Mouse (Mus musculus): Measurements from ENCODE around the gene Stard13. TPM values are rescaled to one million over a fixed set of nuclear protein-coding genes. Genes with fewer than 3 reads are reported as not detected.

Stard13 gene
- polyA plus RNA-seq, 1 experiment from 2014 or later = 17.8 TPM

DNA sequence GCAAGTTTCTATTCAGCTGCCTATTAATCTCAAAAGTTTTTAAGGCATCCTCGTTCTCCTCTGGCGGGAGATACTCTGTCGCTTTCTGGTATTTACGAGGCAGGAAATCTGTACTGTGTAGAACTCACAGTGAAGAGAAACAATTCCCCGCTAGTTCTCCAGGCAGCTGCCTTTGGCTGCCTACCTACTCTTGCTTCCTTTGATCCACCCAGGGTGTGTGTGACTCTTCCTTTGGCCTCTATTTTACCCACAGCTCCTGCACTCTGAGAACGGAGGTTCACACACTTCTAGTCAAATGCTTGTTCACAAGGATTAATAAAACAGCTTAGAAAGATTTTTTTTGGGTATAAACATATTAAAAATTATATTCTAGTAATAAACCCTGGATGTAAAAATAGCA, 144.4 kb downstream of the Stard13 start:
- no peak overlapping the region for H3K27ac ChIP-seq
- no peaks in the 10 kb centered on the region for H3K36me3 ChIP-seq
- H3K4me1 ChIP-seq = 0 out of 2 replicates have a peak, but pooled peaks cover 13% of the 10 kb centered on the region
- no peak overlapping the region for H3K4me3 ChIP-seq (replicated peaks)
- 48% methylated on average over 6 of the region's 6 CpGs for WGBS
- H3K4me2 ChIP-seq = no peak overlapping the region
- H3K9ac ChIP-seq = no peak overlapping the region
- ATAC-seq (ENCODE audit: insufficient read depth, low FRiP score, low read depth) = no peak
- no peaks in the 10 kb centered on the region for H3K9me3 ChIP-seq
- H3K27me3 ChIP-seq (replicated peaks) = no peaks in the 10 kb centered on the region

DNA sequence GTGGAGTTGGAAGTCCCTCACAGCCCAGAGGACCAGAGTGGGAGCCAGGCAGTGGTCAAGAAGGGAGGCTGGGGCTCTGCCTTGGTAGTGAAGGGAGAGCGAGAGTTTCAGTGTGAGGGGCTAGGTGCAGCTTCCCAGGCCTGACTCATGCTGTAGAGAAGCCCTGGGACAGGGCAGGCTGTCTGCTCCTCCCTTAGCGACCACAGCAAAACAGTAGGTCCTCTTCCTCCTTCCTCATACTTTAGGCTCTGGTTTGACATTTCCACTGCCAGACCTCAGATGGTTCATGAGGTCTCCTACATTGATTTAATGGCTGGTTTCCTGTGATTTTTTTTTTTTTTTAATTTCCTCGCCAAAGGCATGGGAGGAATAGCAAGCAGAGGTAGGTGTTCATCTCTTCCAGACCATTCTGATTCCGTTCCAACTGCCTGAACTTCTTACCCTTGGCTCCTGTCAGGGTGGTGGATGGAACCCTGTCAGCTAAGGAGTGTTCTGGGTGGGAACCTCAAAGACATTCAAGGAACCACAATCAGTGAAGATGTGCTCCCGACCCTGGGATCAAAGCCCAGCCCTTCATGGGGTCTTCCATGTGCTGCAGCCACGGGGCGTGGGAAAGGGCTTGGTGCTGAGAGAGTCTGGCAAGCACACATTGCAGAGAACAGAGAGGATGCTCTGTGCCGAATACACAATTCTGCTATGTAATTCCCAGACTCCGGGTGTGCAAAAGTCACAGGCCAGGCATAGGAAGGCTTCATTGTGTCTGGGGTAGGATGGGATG, 147.0 kb downstream of the Stard13 start:
- H3K4me3 ChIP-seq (replicated peaks) = no peak overlapping the region
- H3K27ac ChIP-seq = peak overlapping the region; percentile 11; the same call in 1 of the 2 replicates
- no peaks in the 10 kb centered on the region for H3K36me3 ChIP-seq
- H3K9me3 ChIP-seq = no peaks in the 10 kb centered on the region
- no peak for ATAC-seq (ENCODE audit: insufficient read depth, low FRiP score, low read depth)
- 59% methylated on average over 9 of the region's 9 CpGs for WGBS
- H3K27me3 ChIP-seq (replicated peaks) = no peaks in the 10 kb centered on the region
- H3K9ac ChIP-seq = no peak overlapping the region
- 0 out of 2 replicates have a peak, but pooled peaks cover 13% of the 10 kb centered on the region for H3K4me1 ChIP-seq
- no peak overlapping the region for H3K4me2 ChIP-seq

DNA sequence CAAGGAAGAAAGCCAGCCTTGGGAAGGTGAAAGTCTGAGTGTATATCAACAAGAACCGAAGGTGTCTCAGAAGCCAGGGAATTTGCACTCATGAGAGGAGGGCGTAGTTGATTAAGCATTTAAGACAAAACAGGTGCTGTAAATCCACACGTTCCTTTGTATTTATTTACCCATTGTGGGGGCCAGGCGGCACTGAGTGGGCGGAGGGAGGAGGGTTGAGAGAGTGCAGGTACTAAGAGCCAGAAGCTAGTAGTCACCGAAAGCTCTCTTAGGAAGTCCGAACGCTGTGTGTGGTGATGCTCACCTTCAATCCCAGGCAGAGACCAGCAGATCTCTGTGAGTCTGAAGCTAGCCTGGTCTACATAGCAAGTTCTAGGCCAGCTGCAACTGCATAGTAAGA, 147.9 kb downstream of the Stard13 start:
- no peaks in the 10 kb centered on the region for H3K36me3 ChIP-seq
- no peak overlapping the region for H3K4me2 ChIP-seq
- WGBS = 69% methylated on average over 8 of the region's 8 CpGs
- H3K27me3 ChIP-seq (replicated peaks) = no peaks in the 10 kb centered on the region
- ATAC-seq (ENCODE audit: insufficient read depth, low FRiP score, low read depth) = no peak
- no peak overlapping the region for H3K4me3 ChIP-seq (replicated peaks)
- H3K9me3 ChIP-seq = no peaks in the 10 kb centered on the region
- 0 out of 2 replicates have a peak, but pooled peaks cover 13% of the 10 kb centered on the region for H3K4me1 ChIP-seq
- H3K27ac ChIP-seq = no peak overlapping the region
- no peak overlapping the region for H3K9ac ChIP-seq

DNA sequence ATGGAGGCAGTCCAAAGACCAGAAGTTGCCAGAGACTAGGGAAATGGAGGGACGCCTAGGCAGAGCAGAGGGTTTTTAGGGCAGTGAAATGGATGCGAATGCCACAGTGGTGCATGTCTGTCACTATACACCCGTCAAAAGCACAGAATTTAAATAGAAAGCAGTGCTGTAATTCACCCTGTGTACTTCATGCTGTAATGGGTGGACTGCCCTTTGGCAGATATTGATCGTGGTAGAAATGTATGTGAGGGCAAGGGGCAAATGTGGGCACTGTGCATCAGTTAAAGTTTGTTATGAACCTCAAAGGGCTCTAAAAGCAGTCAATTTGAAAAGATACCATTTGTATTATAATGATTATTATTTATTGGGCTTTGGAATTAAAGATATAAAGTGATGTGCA, 153.4 kb downstream of the Stard13 start:
- Histone ChIP-seq H3K4me3 (replicated peaks) (no peak overlapping the region), H3K9me3 (no peaks in the 10 kb centered on the region), H3K4me1 (0 out of 2 replicates have a peak, but pooled peaks cover 2% of the 10 kb centered on the region), H3K4me2 (no peak overlapping the region), H3K9ac (no peak overlapping the region), H3K27me3 (replicated peaks) (no peaks in the 10 kb centered on the region), H3K36me3 (no peaks in the 10 kb centered on the region; the same call in 1 of the 2 replicates), H3K27ac (no peak overlapping the region)
- no peak for ATAC-seq (ENCODE audit: insufficient read depth, low FRiP score, low read depth)
- WGBS = 85% methylated on average over 4 of the region's 4 CpGs

GRCm38 (mm10) chr5:151077953-151078352, 155.7 kb downstream of the Stard13 start:
- Histone ChIP-seq H3K4me2 (no peak overlapping the region), H3K4me1 (0 out of 2 replicates have a peak, but pooled peaks cover 2% of the 10 kb centered on the region), H3K36me3 (no peaks in the 10 kb centered on the region; the same call in 1 of the 2 replicates), H3K4me3 (replicated peaks) (no peak overlapping the region), H3K27ac (no peak overlapping the region), H3K9ac (no peak overlapping the region), H3K9me3 (no peaks in the 10 kb centered on the region), H3K27me3 (replicated peaks) (no peaks in the 10 kb centered on the region)
- no peak for ATAC-seq (ENCODE audit: insufficient read depth, low FRiP score, low read depth)
- 96% methylated on average over 2 of the region's 2 CpGs for WGBS

DNA sequence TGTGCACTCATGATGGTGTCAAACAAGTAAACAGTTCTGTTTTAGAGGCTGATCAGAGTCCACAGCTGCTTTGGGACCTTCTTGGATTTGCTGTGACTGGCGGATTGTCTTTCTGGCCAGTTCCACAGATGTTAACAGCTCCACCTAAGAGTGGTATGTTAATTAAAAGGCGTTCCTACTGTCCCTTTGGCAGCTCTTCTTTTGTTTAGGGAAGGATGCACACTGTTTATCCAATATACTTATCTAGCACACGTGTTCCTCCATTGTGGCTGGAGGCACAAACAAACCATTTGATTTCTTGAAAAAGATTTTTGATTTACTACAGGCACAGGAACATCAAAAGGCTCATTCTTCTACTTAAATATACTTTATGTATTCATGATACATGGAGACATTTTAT, 156.7 kb downstream of the Stard13 start:
- 0 out of 2 replicates have a peak, but pooled peaks cover 2% of the 10 kb centered on the region for H3K4me1 ChIP-seq
- H3K9ac ChIP-seq = no peak overlapping the region
- H3K9me3 ChIP-seq = no peaks in the 10 kb centered on the region
- no peaks in the 10 kb centered on the region; the same call in 1 of the 2 replicates for H3K36me3 ChIP-seq
- H3K4me3 ChIP-seq (replicated peaks) = no peak overlapping the region
- ATAC-seq (ENCODE audit: insufficient read depth, low FRiP score, low read depth) = no peak
- WGBS = 62% methylated on average over 3 of the region's 3 CpGs
- H3K4me2 ChIP-seq = no peak overlapping the region
- no peak overlapping the region for H3K27ac ChIP-seq
- no peaks in the 10 kb centered on the region for H3K27me3 ChIP-seq (replicated peaks)

- ATAC-seq (ENCODE audit: insufficient read depth, low FRiP score, low read depth) = no peak
- no peak overlapping the region for H3K4me2 ChIP-seq
- H3K27ac ChIP-seq = no peak overlapping the region
- 0 out of 2 replicates have a peak, but pooled peaks cover 7% of the 10 kb centered on the region for H3K4me1 ChIP-seq
- no peak overlapping the region for H3K4me3 ChIP-seq (replicated peaks)
- 80% methylated on average over 4 of the region's 4 CpGs for WGBS
- no peaks in the 10 kb centered on the region for H3K9me3 ChIP-seq
- H3K27me3 ChIP-seq (replicated peaks) = no peaks in the 10 kb centered on the region
- no peaks in the 10 kb centered on the region; the same call in 1 of the 2 replicates for H3K36me3 ChIP-seq
- H3K9ac ChIP-seq = no peak overlapping the region
These were observed 159.4 kb downstream of the Stard13 start for GRCm38 (mm10) chr5:151074282-151074681.

DNA sequence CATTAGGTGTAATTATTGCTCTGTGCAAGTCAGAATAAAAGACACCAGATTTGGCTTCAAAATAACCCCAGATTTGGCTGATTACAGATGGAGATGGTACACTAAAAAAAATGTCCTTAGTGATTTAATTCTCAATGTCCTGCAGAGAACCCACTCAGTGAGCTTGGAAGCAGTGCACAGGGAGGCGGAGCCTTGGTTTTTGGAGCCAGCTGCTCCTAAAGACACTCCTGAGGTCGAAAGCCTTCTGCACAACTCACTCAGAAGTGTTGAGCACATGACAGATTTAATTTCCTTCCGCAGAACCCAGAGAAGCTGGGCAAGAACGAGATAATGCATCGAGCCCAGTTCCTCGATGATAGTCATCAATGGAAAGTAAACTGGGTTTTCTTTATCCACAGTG, 162.2 kb downstream of the Stard13 start:
- WGBS = 52% methylated on average over 6 of the region's 6 CpGs
- Histone ChIP-seq H3K9me3 (no peaks in the 10 kb centered on the region), H3K27ac (no peak overlapping the region), H3K36me3 (no peaks in the 10 kb centered on the region), H3K4me1 (0 out of 2 replicates have a peak, but pooled peaks cover 5% of the 10 kb centered on the region), H3K4me3 (replicated peaks) (no peak overlapping the region), H3K4me2 (no peak overlapping the region), H3K9ac (no peak overlapping the region), H3K27me3 (replicated peaks) (no peaks in the 10 kb centered on the region)
- no peak for ATAC-seq (ENCODE audit: insufficient read depth, low FRiP score, low read depth)

DNA sequence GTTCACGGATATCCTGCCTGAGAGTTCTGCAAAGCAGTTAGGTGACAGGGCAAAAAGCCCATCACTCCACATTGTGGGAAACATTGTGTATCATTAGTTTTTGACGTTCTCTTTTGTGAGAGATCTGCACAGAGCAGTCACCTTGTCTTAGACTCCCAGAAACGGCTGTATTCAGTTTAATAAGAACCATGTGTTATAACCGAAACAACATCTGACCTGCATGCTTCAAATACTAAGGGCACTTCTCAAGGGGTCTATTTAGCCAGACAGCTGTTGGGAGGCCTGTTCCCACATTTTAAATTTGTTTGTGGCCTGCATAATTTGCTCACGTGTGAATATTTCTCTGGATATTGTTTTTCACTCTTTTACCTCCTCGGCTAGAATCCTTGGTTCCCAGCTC, 162.7 kb downstream of the Stard13 start:
- no peak overlapping the region for H3K4me2 ChIP-seq
- H3K27me3 ChIP-seq (replicated peaks) = no peaks in the 10 kb centered on the region
- 57% methylated on average over 6 of the region's 6 CpGs for WGBS
- ATAC-seq (ENCODE audit: insufficient read depth, low FRiP score, low read depth) = no peak
- H3K4me1 ChIP-seq = 0 out of 2 replicates have a peak, but pooled peaks cover 5% of the 10 kb centered on the region
- no peak overlapping the region for H3K27ac ChIP-seq
- no peak overlapping the region for H3K9ac ChIP-seq
- H3K4me3 ChIP-seq (replicated peaks) = no peak overlapping the region
- no peaks in the 10 kb centered on the region for H3K36me3 ChIP-seq
- H3K9me3 ChIP-seq = no peaks in the 10 kb centered on the region

- WGBS = 75% methylated on average over 2 of the region's 2 CpGs
- 0 out of 2 replicates have a peak, but pooled peaks cover 5% of the 10 kb centered on the region for H3K4me1 ChIP-seq
- H3K27me3 ChIP-seq (replicated peaks) = no peaks in the 10 kb centered on the region
- H3K4me2 ChIP-seq = no peak overlapping the region
- no peaks in the 10 kb centered on the region for H3K9me3 ChIP-seq
- no peaks in the 10 kb centered on the region for H3K36me3 ChIP-seq
- H3K9ac ChIP-seq = no peak overlapping the region
- H3K4me3 ChIP-seq (replicated peaks) = no peak overlapping the region
- no peak for ATAC-seq (ENCODE audit: insufficient read depth, low FRiP score, low read depth)
- no peak overlapping the region for H3K27ac ChIP-seq
These were observed 164.1 kb downstream of the Stard13 start for GRCm38 (mm10) chr5:151069569-151069968.

- H3K27ac ChIP-seq = no peak overlapping the region
- 66% methylated on average over 5 of the region's 5 CpGs for WGBS
- H3K9ac ChIP-seq = no peak overlapping the region
- no peak overlapping the region for H3K4me3 ChIP-seq (replicated peaks)
- H3K27me3 ChIP-seq (replicated peaks) = no peaks in the 10 kb centered on the region
- H3K4me1 ChIP-seq = peaks cover 3% of the 10 kb centered on the region; the same call in 1 of the 2 replicates
- ATAC-seq (ENCODE audit: insufficient read depth, low FRiP score, low read depth) = no peak
- H3K4me2 ChIP-seq = no peak overlapping the region
- peaks cover 18% of the 10 kb centered on the region for H3K36me3 ChIP-seq
- no peaks in the 10 kb centered on the region for H3K9me3 ChIP-seq
These were observed 167.6 kb downstream of the Stard13 start for GRCm38 (mm10) chr5:151066016-151066415.

DNA sequence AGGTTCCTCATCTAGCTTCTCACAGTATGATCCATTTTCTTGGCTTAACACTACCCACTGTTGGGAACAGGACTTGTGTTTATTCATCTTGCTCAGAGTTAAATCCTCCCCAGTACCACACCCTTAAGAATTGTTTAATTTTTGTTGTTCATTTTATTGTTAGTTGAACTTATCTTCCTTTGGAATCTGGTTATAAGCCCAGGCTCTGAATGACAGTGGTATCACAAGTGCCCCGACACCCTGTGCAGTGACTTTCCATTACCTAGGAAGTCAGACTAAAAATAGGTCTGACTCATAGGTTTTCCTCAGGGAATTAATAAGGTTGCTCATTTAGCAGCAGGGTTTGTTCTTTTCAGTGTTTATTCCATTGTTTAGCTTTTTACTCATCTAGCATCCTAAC, 168.4 kb downstream of the Stard13 start:
- Histone ChIP-seq H3K4me1 (peaks cover 3% of the 10 kb centered on the region; the same call in 1 of the 2 replicates), H3K9ac (no peak overlapping the region), H3K27ac (no peak overlapping the region), H3K4me2 (no peak overlapping the region), H3K9me3 (no peaks in the 10 kb centered on the region), H3K4me3 (replicated peaks) (no peak overlapping the region), H3K36me3 (peaks cover 18% of the 10 kb centered on the region), H3K27me3 (replicated peaks) (no peaks in the 10 kb centered on the region)
- WGBS = 59% methylated on average over 1 of the region's 1 CpGs
- no peak for ATAC-seq (ENCODE audit: insufficient read depth, low FRiP score, low read depth)

Data from stomach, embryonic 15.5 days (tissue).